Mouse (Mus musculus): ENCODE data around the gene Wipi1. TPM values are rescaled to one million over a fixed set of nuclear protein-coding genes. Genes with fewer than 3 reads are reported as not detected.

Wipi1 gene
- polyA plus RNA-seq, 1 experiment from 2014 or later = 35.5 TPM

- ATAC-seq (replicated peaks; ENCODE audit: low FRiP score) = no peak
- Histone ChIP-seq H3K36me3 (no peaks in the 10 kb centered on the region), H3K4me3 (replicated peaks) (no peak overlapping the region), H3K9ac (no peak overlapping the region), H3K27me3 (no peaks in the 10 kb centered on the region), H3K9me3 (replicated peaks) (no peaks in the 10 kb centered on the region), H3K27ac (peak overlapping the region; percentile 24; the same call in 1 of the 2 replicates), H3K4me2 (no peak overlapping the region), H3K4me1 (peaks cover 14% of the 10 kb centered on the region)
- 73% methylated on average over 4 of the region's 4 CpGs for WGBS
Observed at GRCm38 (mm10) chr11:109616352-109616751, 4.6 kb upstream of the Wipi1 start.

- no peak overlapping the region for H3K9ac ChIP-seq
- no peak overlapping the region for H3K27ac ChIP-seq
- no peak overlapping the region for H3K4me3 ChIP-seq (replicated peaks)
- H3K4me1 ChIP-seq = peaks cover 18% of the 10 kb centered on the region
- H3K36me3 ChIP-seq = no peaks in the 10 kb centered on the region
- WGBS = 75% methylated on average over 9 of the region's 9 CpGs
- no peaks in the 10 kb centered on the region for H3K27me3 ChIP-seq
- no peak for ATAC-seq (replicated peaks; ENCODE audit: low FRiP score)
- H3K4me2 ChIP-seq = no peak overlapping the region
- H3K9me3 ChIP-seq (replicated peaks) = no peaks in the 10 kb centered on the region
Observed at GRCm38 (mm10) chr11:109615286-109615685, 3.5 kb upstream of the Wipi1 start.

GRCm38 (mm10) chr11:109612871-109613529, 1.2 kb upstream of the Wipi1 start:
- no peak overlapping the region for H3K4me3 ChIP-seq (replicated peaks)
- ATAC-seq (replicated peaks; ENCODE audit: low FRiP score) = no peak
- no peak overlapping the region for H3K9ac ChIP-seq
- H3K27ac ChIP-seq = no peak overlapping the region
- no peak overlapping the region; the same call in 1 of the 2 replicates for H3K4me2 ChIP-seq
- no peaks in the 10 kb centered on the region for H3K27me3 ChIP-seq
- no peaks in the 10 kb centered on the region for H3K36me3 ChIP-seq
- WGBS = 72% methylated on average over 7 of the region's 7 CpGs
- H3K9me3 ChIP-seq (replicated peaks) = no peaks in the 10 kb centered on the region
- H3K4me1 ChIP-seq = peaks cover 34% of the 10 kb centered on the region

GRCm38 (mm10) chr11:109610795-109611302, 918 bp downstream of the Wipi1 start:
- H3K4me1 ChIP-seq = peaks cover 28% of the 10 kb centered on the region
- peak overlapping the region; percentile 77 for H3K9ac ChIP-seq
- ATAC-seq (replicated peaks; ENCODE audit: low FRiP score) = peak; percentile 61; the same call in 1 of the 2 replicates
- WGBS = under 1% methylated on average over 26 of the region's 26 CpGs
- peak overlapping the region; percentile 81 for H3K4me2 ChIP-seq
- H3K27me3 ChIP-seq = no peaks in the 10 kb centered on the region
- H3K9me3 ChIP-seq (replicated peaks) = no peaks in the 10 kb centered on the region
- peak overlapping the region; percentile 87 for H3K27ac ChIP-seq
- no peaks in the 10 kb centered on the region for H3K36me3 ChIP-seq
- peak overlapping the region; percentile 76 for H3K4me3 ChIP-seq (replicated peaks)

GRCm38 (mm10) chr11:109610046-109610794, 1.5 kb downstream of the Wipi1 start:
- Histone ChIP-seq H3K4me3 (replicated peaks) (peak overlapping the region; percentile 76), H3K9ac (peak overlapping the region; percentile 77), H3K4me2 (peak overlapping the region; percentile 81), H3K27ac (peak overlapping the region; percentile 87), H3K9me3 (replicated peaks) (no peaks in the 10 kb centered on the region), H3K27me3 (no peaks in the 10 kb centered on the region), H3K4me1 (peaks cover 28% of the 10 kb centered on the region), H3K36me3 (no peaks in the 10 kb centered on the region)
- 0 out of 2 replicates have a peak, but pooled peaks have one; percentile 0 for ATAC-seq (replicated peaks; ENCODE audit: low FRiP score)
- 14% methylated on average over 9 of the region's 9 CpGs for WGBS

GRCm38 (mm10) chr11:109608976-109609625, 2.7 kb downstream of the Wipi1 start:
- Histone ChIP-seq H3K27ac (no peak overlapping the region), H3K9ac (0 out of 2 replicates have a peak overlapping the region, but pooled peaks have one; percentile 16), H3K27me3 (no peaks in the 10 kb centered on the region), H3K36me3 (no peaks in the 10 kb centered on the region), H3K4me1 (peaks cover 28% of the 10 kb centered on the region), H3K4me3 (replicated peaks) (no peak overlapping the region), H3K9me3 (replicated peaks) (no peaks in the 10 kb centered on the region), H3K4me2 (no peak overlapping the region; the same call in 1 of the 2 replicates)
- 31% methylated on average over 6 of the region's 6 CpGs for WGBS
- no peak for ATAC-seq (replicated peaks; ENCODE audit: low FRiP score)

DNA sequence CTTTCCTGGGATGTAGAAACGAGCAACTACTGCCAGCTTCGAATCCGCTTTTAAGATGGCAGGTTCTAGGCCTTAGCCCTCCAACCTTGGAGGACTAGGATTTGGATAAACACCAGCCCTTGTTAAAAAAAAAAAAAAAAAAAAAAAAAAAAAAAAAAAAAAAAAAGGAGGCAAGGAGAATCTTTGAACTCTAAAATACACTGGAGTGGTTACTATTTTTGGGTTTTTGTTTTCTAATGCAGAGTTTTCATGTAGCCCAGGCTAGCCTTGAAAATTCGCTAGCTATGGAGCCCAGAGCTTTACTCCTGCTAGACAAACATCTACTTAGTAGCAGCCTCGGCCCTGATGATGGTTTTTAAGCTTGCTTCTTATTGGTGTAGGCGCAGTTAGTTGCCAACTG, 4.2 kb downstream of the Wipi1 start:
- no peak for ATAC-seq (replicated peaks; ENCODE audit: low FRiP score)
- H3K27ac ChIP-seq = no peak overlapping the region
- H3K4me1 ChIP-seq = peaks cover 27% of the 10 kb centered on the region
- no peak overlapping the region for H3K9ac ChIP-seq
- peaks cover 12% of the 10 kb centered on the region; the same call in 1 of the 2 replicates for H3K36me3 ChIP-seq
- WGBS = 87% methylated on average over 6 of the region's 6 CpGs
- no peaks in the 10 kb centered on the region for H3K9me3 ChIP-seq (replicated peaks)
- no peak overlapping the region for H3K4me2 ChIP-seq
- no peaks in the 10 kb centered on the region for H3K27me3 ChIP-seq
- no peak overlapping the region for H3K4me3 ChIP-seq (replicated peaks)

GRCm38 (mm10) chr11:109598778-109599570, 12.8 kb downstream of the Wipi1 start:
- no peak overlapping the region for H3K27ac ChIP-seq
- no peaks in the 10 kb centered on the region for H3K9me3 ChIP-seq (replicated peaks)
- no peak overlapping the region for H3K9ac ChIP-seq
- peaks cover 5% of the 10 kb centered on the region for H3K4me1 ChIP-seq
- H3K27me3 ChIP-seq = no peaks in the 10 kb centered on the region
- peaks cover 48% of the 10 kb centered on the region; the same call in 1 of the 2 replicates for H3K36me3 ChIP-seq
- H3K4me3 ChIP-seq (replicated peaks) = no peak overlapping the region
- 80% methylated on average over 12 of the region's 12 CpGs for WGBS
- H3K4me2 ChIP-seq = no peak overlapping the region
- ATAC-seq (replicated peaks; ENCODE audit: low FRiP score) = no peak

DNA sequence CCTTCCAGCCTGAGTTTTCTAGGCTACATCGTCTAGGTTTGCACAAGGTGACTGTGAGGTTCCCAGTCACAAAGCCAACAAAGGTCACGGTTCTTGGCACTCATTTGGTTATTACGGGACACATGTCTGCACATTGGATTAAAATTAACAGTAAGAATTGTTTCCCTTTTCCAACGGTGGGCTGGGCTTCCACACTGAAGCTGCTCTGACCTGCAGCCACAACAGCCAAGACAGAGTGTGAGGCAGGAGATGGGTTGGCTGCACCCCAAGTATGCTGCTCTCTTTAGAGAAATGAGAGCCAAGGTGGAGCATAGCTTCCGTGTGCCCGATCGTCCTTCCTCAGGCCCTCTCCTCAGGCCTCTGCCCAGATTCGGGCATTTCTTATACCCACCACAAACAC, 17.0 kb downstream of the Wipi1 start:
- peaks cover 14% of the 10 kb centered on the region; the same call in 1 of the 2 replicates for H3K36me3 ChIP-seq
- H3K27me3 ChIP-seq = no peaks in the 10 kb centered on the region
- H3K27ac ChIP-seq = no peak overlapping the region
- H3K4me1 ChIP-seq = peaks cover 24% of the 10 kb centered on the region
- ATAC-seq (replicated peaks; ENCODE audit: low FRiP score) = no peak
- no peak overlapping the region for H3K4me3 ChIP-seq (replicated peaks)
- no peak overlapping the region for H3K4me2 ChIP-seq
- whole genome bisulfite sequencing = 86% methylated on average over 8 of the region's 8 CpGs
- H3K9me3 ChIP-seq (replicated peaks) = no peaks in the 10 kb centered on the region
- no peak overlapping the region for H3K9ac ChIP-seq

DNA sequence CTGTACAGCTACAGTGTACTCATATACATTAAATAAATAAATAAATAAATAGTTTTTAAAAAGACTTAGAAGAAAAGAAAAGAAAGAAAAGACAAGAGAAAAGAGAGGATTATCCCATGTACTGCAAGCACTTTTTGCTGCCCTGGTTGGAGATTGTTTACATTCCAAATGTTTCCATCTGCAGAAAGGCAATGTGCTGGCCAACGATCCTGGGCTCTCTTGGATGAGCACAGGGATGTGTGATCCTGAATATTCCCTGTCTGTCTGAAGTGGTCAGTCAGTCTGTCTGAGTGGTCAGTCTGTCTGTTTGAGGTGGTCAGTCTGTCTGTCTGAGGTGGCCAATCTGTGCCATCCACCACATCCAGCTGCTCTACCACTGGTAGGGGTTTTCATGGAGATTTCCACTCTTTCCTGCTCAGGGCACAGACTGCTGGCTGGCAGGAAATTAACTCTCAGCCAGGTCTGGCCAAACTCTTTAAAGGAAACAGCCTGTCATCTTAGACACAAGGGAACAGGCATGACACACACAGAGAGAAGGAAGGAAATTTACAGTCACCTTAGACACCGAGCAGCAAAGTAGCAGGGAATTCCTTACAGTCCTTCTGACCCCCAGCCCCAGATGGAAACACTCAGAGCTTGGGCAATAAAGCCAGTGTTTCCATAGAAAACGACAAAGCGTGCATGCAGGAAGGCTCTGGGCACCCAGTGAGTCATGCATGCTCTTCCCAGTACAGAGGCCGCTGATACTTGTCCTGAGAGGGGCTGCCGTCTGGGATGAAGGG, 18.4 kb downstream of the Wipi1 start:
- peak; percentile 86 for ATAC-seq (replicated peaks; ENCODE audit: low FRiP score)

DNA sequence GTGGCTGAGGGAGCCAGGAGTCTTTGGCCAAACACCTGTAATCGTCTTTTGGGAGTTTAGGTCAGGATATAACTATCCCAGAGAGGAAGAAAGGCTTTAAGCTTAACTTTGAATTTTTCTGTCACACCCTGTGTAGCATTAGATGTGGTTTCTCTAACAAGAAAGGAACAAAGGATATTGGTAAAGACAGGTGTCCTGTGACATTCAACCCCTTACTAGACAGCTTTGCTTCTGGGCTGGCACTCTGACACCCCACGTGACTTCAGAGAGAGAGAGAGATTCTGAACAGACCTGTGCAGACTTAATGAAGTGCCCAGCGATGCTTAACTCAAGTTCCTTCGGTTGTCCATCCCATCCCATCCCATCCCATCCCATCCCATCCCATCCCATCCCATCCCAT, 20.3 kb downstream of the Wipi1 start:
- Histone ChIP-seq H3K9me3 (replicated peaks) (no peaks in the 10 kb centered on the region), H3K36me3 (0 out of 2 replicates have a peak, but pooled peaks cover 3% of the 10 kb centered on the region), H3K4me3 (replicated peaks) (no peak overlapping the region), H3K9ac (no peak overlapping the region), H3K4me1 (peaks cover 33% of the 10 kb centered on the region), H3K4me2 (no peak overlapping the region), H3K27ac (no peak overlapping the region), H3K27me3 (no peaks in the 10 kb centered on the region)
- 81% methylated on average over 4 of the region's 4 CpGs for WGBS
- no peak for ATAC-seq (replicated peaks; ENCODE audit: low FRiP score)

More for the DNA sequence above, 18.4 kb downstream of the Wipi1 start:
- no peaks in the 10 kb centered on the region for H3K9me3 ChIP-seq (replicated peaks)
- no peak overlapping the region for H3K4me2 ChIP-seq
- no peak overlapping the region for H3K4me3 ChIP-seq (replicated peaks)
- no peaks in the 10 kb centered on the region for H3K27me3 ChIP-seq
- H3K27ac ChIP-seq = peak overlapping the region; percentile 81
- 11% methylated on average over 6 of the region's 6 CpGs for WGBS
- peaks cover 9% of the 10 kb centered on the region; the same call in 1 of the 2 replicates for H3K36me3 ChIP-seq
- H3K4me1 ChIP-seq = peaks cover 22% of the 10 kb centered on the region
- H3K9ac ChIP-seq = no peak overlapping the region

Data from kidney, embryonic 15.5 days (tissue).